Mouse (Mus musculus) spleen, adult 2 months (tissue): ENCODE data around the gene Syn2. TPM values are rescaled to one million over a fixed set of nuclear protein-coding genes. Genes with fewer than 3 reads are reported as not detected.

ENCODE experiments used
- DNase-seq, 2 experiments: peaks; one replicate each; pipeline versions ENCODE4 v3.0.0 to v3.0.0-alpha.2; 2012 to 2021; ENCODE audit warnings: low spot score in 2 of 2, low read depth in 1 of 2
- H3K27ac ChIP-seq: fragments of 200-500 bp; 2 replicates; pipeline ENCODE4 v1.5.1; 2012; ENCODE audit warnings: low read length, inconsistent platforms; ENCODE audit not compliant: insufficient read depth
- H3K27me3 ChIP-seq: fragments of 200-500 bp; 2 replicates; pipeline ENCODE4 v1.6.1; 2012; ENCODE audit warnings: mild to moderate bottlenecking, moderate library complexity, low read length, inconsistent platforms; ENCODE audit not compliant: control insufficient read depth, insufficient read depth
- H3K36me3 ChIP-seq: fragments of 200-500 bp; 2 replicates; pipeline ENCODE4 v1.6.1; 2012; ENCODE audit warnings: mild to moderate bottlenecking, low read length, inconsistent platforms; ENCODE audit not compliant: control insufficient read depth, insufficient read depth
- H3K4me1 ChIP-seq: fragments of 200-500 bp; 2 replicates; pipeline ENCODE4 v1.6.1; 2011; ENCODE audit warnings: inconsistent platforms; ENCODE audit not compliant: control insufficient read depth, insufficient read depth, insufficient read length
- H3K4me3 ChIP-seq: fragments of 200-500 bp; 2 replicates; pipeline ENCODE4 v1.5.1; 2011; ENCODE audit warnings: mild to moderate bottlenecking, inconsistent platforms; ENCODE audit not compliant: insufficient read depth, insufficient read length; ENCODE audit errors: extremely low read depth
- CTCF ChIP-seq: fragments of 200-500 bp; IDR thresholded peaks from 2 replicates; pipeline ENCODE4 v1.5.1; 2011; ENCODE audit warnings: mild to moderate bottlenecking, inconsistent platforms; ENCODE audit not compliant: insufficient read depth, insufficient read length, insufficient replicate concordance; ENCODE audit errors: extremely low read depth
- POLR2A ChIP-seq: fragments of 200-500 bp; IDR thresholded peaks from 2 replicates; pipeline ENCODE4 v1.6.1; 2011; ENCODE audit warnings: low read depth, low read length, inconsistent platforms
- WGBS: fragments of 180-500 bp; shearing (Covaris S2); methylation state at CpG from one replicate; pipeline ENCODE4 v1.1.7; 2018; 5-methylcytosine and 5-hydroxymethylcytosine counted together
- polyA plus RNA-seq: library from polyadenylated mRNA; depleted of rRNA; stranded (reverse); fragments of >200 nt; gene quantifications from 2 replicates; pipeline ENCODE4 v1.2.3, GENCODE M21; 2012

Gene Syn2
- polyA plus RNA-seq, 1 experiment, result 0.44 TPM

DNA sequence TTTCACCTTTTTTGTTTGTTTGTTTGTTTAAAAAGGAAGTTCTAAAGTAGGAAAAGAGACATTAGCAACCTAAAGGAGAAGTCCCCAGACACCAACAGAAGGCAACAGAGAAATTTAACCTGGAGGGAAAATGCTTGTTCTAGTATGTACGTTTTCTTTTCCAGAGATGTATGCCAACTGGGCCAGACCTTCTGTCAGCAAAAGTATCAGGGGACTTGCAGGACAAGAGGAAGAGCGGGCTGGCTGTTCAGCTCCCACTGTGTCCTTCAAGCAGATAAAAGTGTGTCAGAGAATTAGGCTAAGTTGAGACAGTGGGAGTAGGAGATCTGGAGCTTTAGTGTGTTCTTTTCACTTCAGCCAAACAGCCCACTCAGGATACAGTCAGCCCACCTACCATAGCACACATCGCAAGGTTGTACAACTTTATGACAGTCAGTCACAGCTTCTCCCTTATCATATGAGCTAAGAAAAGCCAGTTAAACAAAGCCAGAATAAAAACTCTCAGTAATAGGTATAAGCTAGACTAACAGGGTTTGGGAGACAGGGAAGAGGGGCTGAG lies 110.9 kb downstream of the Syn2 start:
- no peak overlapping the region for H3K4me3 ChIP-seq
- TF ChIP-seq POLR2A (no peak), CTCF (no peak)
- H3K4me1 ChIP-seq, result no peaks in the 10 kb centered on the region
- no peaks in the 10 kb centered on the region for H3K36me3 ChIP-seq
- no peaks in the 10 kb centered on the region for H3K27me3 ChIP-seq
- WGBS, result 89% methylated on average over 3 of the region's 3 CpGs
- DNase-seq, result no peak
- no peak overlapping the region for H3K27ac ChIP-seq

- 26% methylated on average over 13 of the region's 13 CpGs for WGBS
- Histone ChIP-seq H3K36me3 (no peaks in the 10 kb centered on the region), H3K27me3 (no peaks in the 10 kb centered on the region), H3K4me1 (no peaks in the 10 kb centered on the region), H3K4me3 (no peak overlapping the region), H3K27ac (no peak overlapping the region)
- TF ChIP-seq POLR2A, result no peak
- no peak for TF ChIP-seq CTCF
- DNase-seq, result no peak
These were observed 116.9 kb downstream of the Syn2 start for GRCm38 (mm10) chr6:115251531-115251985.

GRCm38 (mm10) chr6:115252099-115252873 lies 117.6 kb downstream of the Syn2 start, which contains the start of gene Timp4:
Gene Timp4 (minus strand): TSS chr6:115252205.
- Histone ChIP-seq H3K27me3 (no peaks in the 10 kb centered on the region), H3K36me3 (no peaks in the 10 kb centered on the region), H3K4me3 (no peak within 1 kb of the TSS), H3K27ac (no peak within 1 kb of the TSS), H3K4me1 (no peaks in the 10 kb centered on the region)
- no peak for DNase-seq
- 74% methylated on average over 7 of the region's 10 CpGs for WGBS
- TF ChIP-seq POLR2A (no peak), CTCF (no peak)

DNA sequence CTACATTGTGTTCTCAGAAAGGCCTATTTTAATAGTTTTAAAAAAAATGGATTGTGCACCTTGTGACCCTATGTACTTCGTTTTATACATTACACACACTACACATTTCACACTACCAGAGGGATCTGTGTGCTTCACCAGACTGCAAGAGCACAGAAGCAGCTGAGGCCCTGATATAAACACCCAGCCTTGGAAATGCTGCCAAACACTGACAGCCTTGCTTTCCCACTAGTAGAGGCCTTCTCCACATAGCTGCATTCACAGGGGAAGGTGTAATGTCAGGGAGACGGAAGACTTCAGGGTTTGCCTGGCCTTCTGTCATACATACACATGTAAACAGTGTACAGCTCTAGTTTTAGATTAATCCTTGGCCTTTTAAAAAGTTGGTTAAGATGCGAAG lies 120.5 kb downstream of the Syn2 start:
- Histone ChIP-seq H3K4me3 (no peak overlapping the region), H3K36me3 (no peaks in the 10 kb centered on the region), H3K27ac (no peak overlapping the region), H3K27me3 (no peaks in the 10 kb centered on the region), H3K4me1 (no peaks in the 10 kb centered on the region)
- WGBS, result 84% methylated on average over 3 of the region's 3 CpGs
- TF ChIP-seq CTCF, result no peak
- no peak for TF ChIP-seq POLR2A
- no peak for DNase-seq

- no peak overlapping the region for H3K4me3 ChIP-seq
These were observed 125.8 kb downstream of the Syn2 start for GRCm38 (mm10) chr6:115260507-115260906.

GRCm38 (mm10) chr6:115266791-115267190 lies 132.1 kb downstream of the Syn2 start:
- H3K36me3 ChIP-seq, result no peaks in the 10 kb centered on the region

More at GRCm38 (mm10) chr6:115260507-115260906, 125.8 kb downstream of the Syn2 start:
- TF ChIP-seq CTCF, result no peak
- no peak for TF ChIP-seq POLR2A
- Histone ChIP-seq H3K27ac (no peak overlapping the region), H3K27me3 (no peaks in the 10 kb centered on the region), H3K4me1 (no peaks in the 10 kb centered on the region), H3K36me3 (no peaks in the 10 kb centered on the region)
- 90% methylated on average over 3 of the region's 3 CpGs for WGBS
- DNase-seq, result no peak

DNA sequence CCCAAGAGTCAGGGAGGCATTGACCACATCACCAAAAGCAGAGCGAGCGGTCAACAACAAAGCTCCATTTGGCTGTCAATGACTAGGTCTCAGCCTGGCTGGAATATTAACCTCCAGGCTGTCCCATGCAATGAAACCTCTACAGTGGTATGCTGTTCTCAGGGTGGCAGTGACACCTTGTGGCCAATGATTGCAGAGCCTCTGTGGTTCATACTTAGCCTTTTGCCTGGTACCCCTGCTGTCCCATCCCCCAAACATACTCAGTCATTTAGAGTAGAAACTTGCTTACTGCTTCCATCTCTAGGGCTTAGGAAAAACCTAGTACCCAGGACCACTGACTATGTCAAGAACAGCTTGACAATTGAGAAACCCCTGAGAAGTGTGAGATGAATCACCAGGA lies 133.2 kb downstream of the Syn2 start:
- H3K27ac ChIP-seq, result no peak overlapping the region
- 81% methylated on average over 2 of the region's 2 CpGs for WGBS

More at GRCm38 (mm10) chr6:115266791-115267190, 132.1 kb downstream of the Syn2 start:
- WGBS, result 79% methylated on average over 5 of the region's 5 CpGs
- no peak for DNase-seq
- Histone ChIP-seq H3K27ac (no peak overlapping the region), H3K27me3 (no peaks in the 10 kb centered on the region), H3K4me1 (no peaks in the 10 kb centered on the region), H3K4me3 (no peak overlapping the region)
- TF ChIP-seq CTCF (no peak), POLR2A (no peak)

More for the DNA sequence above, 133.2 kb downstream of the Syn2 start:
- TF ChIP-seq CTCF, result peak; percentile 33; the same call in 1 of the 2 replicates
- no peak for TF ChIP-seq POLR2A
- Histone ChIP-seq H3K36me3 (no peaks in the 10 kb centered on the region), H3K27me3 (no peaks in the 10 kb centered on the region), H3K4me1 (no peaks in the 10 kb centered on the region), H3K4me3 (no peak overlapping the region)
- DNase-seq, result no peak
